Mouse (Mus musculus) ES-Bruce4 (cell line): Measurements from ENCODE around the gene Gm10842.

Source experiments
- CTCF ChIP-seq: IDR thresholded peaks from one replicate; pipeline ENCODE4 v1.8.1; 2011; ENCODE audit warnings: low read depth, low read length
- EP300 ChIP-seq: IDR thresholded peaks from 2 replicates; pipeline ENCODE4 v1.6.1; 2011; ENCODE audit warnings: low read depth, low read length; ENCODE audit not compliant: insufficient read depth
- POLR2A ChIP-seq: IDR thresholded peaks from one replicate; pipeline ENCODE4 v1.8.1; 2011; ENCODE audit warnings: low read length; ENCODE audit not compliant: insufficient read depth

DNA sequence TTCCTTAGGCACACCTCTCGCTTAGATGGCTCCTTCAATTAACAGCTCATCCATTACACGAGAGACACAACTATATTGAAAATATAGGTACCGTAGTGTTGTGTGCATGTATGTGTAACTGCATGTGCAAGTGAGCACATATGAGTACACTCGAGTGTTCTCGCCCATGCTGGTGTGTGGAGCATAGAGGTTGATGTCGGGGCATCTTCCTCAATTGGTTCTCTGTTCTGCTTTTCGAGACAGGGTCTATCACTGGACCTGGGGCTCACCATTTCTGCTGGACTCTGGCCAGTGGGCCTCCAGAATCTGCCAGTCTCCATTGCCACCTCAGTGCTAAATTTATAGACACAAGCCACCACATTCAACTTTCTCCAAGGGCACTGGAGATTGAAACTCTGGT lies 28.9 kb upstream of the Gm10842 start:
- TF ChIP-seq CTCF (no peak), EP300 (no peak), POLR2A (no peak)
